Mouse (Mus musculus) left cerebral cortex, adult 9 months (tissue): ENCODE data around the gene 6820408C15Rik.
"Not testable (repeated sequence)": the region's sequence is repeated elsewhere in the genome, so short reads cannot be mapped to it uniquely, and the experiment has no call there.

Experiments used
- DNase-seq, 2 experiments: peaks; one replicate each; pipeline ENCODE4 v3.0.0; 2022; ENCODE audit warnings: low spot score in 2 of 2

The 6820408C15Rik gene

GRCm38 (mm10) chr2:152410971-152411371 is 4.4 kb upstream of the 6820408C15Rik start:
- DNase-seq: peak in 1 of 2 experiments; percentile 66

GRCm38 (mm10) chr2:152411471-152411870 is 3.9 kb upstream of the 6820408C15Rik start:
- no peak for DNase-seq

GRCm38 (mm10) chr2:152412526-152413157 is 2.7 kb upstream of the 6820408C15Rik start:
- no peak for DNase-seq

- no peak for DNase-seq
These were observed 2.1 kb upstream of the 6820408C15Rik start for GRCm38 (mm10) chr2:152413158-152413764.

- DNase-seq: no peak
These were observed 1.4 kb upstream of the 6820408C15Rik start for GRCm38 (mm10) chr2:152413765-152414584.

- DNase-seq: peak; percentile 63 to 85
These were observed 709 bp upstream of the 6820408C15Rik start, which contains the start of gene Zcchc3 for GRCm38 (mm10) chr2:152414591-152415165. TSS of gene Zcchc3 (minus strand) at chr2:152415027.

GRCm38 (mm10) chr2:152415786-152416185 is 399 bp downstream of the 6820408C15Rik start:
- DNase-seq: no peak

- DNase-seq: peak in 1 of 2 experiments; percentile 57
These were observed 12.1 kb downstream of the 6820408C15Rik start for GRCm38 (mm10) chr2:152427493-152427892.

GRCm38 (mm10) chr2:152428481-152428880 is 13.1 kb downstream of the 6820408C15Rik start:
- not testable (repeated sequence) for DNase-seq

GRCm38 (mm10) chr2:152436405-152436901 is 21.1 kb downstream of the 6820408C15Rik start:
- no peak for DNase-seq

- peak; percentile 56 to 85 for DNase-seq
These were observed 21.8 kb downstream of the 6820408C15Rik start for GRCm38 (mm10) chr2:152436983-152437860.

- DNase-seq: no peak
These were observed 23.6 kb downstream of the 6820408C15Rik start for GRCm38 (mm10) chr2:152438963-152439362.

GRCm38 (mm10) chr2:152439833-152440232 is 24.4 kb downstream of the 6820408C15Rik start:
- no peak for DNase-seq

GRCm38 (mm10) chr2:152442322-152442721 is 26.9 kb downstream of the 6820408C15Rik start:
- no peak for DNase-seq

GRCm38 (mm10) chr2:152443281-152443680 is 27.9 kb downstream of the 6820408C15Rik start:
- no peak for DNase-seq

- no peak for DNase-seq
These were observed 31.3 kb downstream of the 6820408C15Rik start for GRCm38 (mm10) chr2:152446642-152447041.

GRCm38 (mm10) chr2:152447461-152447860 is 32.1 kb downstream of the 6820408C15Rik start:
- no peak for DNase-seq

GRCm38 (mm10) chr2:152450241-152450640 is 34.9 kb downstream of the 6820408C15Rik start:
- peak in 1 of 2 experiments; percentile 73 for DNase-seq

- DNase-seq: no peak
These were observed 36.9 kb downstream of the 6820408C15Rik start for GRCm38 (mm10) chr2:152452101-152452781.

- no peak for DNase-seq
These were observed 43.9 kb downstream of the 6820408C15Rik start for GRCm38 (mm10) chr2:152459241-152459640.
